Mouse (Mus musculus): ENCODE measurements around the gene Thrb.

DNA sequence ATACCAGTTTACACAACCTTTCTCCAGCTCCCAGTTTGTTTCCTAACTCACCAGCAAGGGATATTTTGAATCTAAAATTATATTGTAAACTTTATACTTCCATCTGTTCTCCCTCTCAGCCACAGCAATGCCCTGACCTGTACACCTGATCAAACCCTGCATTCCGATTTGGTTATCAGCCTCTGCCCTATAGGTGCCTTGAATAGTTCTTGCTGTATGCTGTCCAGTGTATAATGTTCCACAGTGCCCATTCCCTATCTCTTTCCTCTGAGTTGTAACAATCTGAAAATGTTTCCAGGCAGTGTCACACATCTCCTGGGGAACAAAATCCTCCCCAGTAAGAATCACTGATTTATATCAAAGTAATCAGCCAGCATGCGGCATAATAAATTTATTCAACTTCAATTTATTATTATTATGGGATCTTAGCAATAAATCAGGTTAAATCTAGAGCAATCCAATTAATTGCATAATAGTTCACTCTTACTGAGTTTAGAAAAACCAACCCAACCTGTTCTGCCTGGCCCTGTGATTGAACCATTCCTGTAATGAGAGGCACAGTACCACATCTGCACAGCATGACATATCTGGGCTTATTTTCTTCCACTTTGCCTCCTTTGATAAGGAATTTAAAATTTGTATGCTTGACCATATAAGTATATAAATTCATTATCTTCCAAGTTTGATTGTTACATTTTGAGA, 73.2 kb downstream of the Thrb start:
- TF ChIP-seq POLR2A (IDR thresholded peaks at IDR 0.05; ENCODE audit: borderline replicate concordance, low read depth, low read length) (no peak), CTCF (IDR thresholded peaks at IDR 0.05; ENCODE audit: low read depth, low read length) (no peak)
